15 mouse cellular contexts compared by ENCODE assay signal in genomic region chr13:109502796-109503195, GRCm38 (mm10).
DNase-seq lines count a peak whose midpoint lies in the region; ATAC-seq and TF ChIP-seq lines count a peak whose summit lies in the region.
"Had no signal": no experiment of that assay in that cellular context is flagged by ENCODE, and none has a peak within 500 bp of the region (broad histone marks: within the 10 kb centered on the region; RNA-seq: fewer than 3 reads in every experiment).

No protein-coding gene starts in this region.

- ATAC-seq in kidney, embryonic 14.5 days (ENCODE audit: low FRiP score, low TSS enrichment): no peak
- peak; percentile 100 for ATAC-seq in liver, postnatal 0 days
- ATAC-seq: inflammation-experienced regulatory T-cells, adult 6 months; midbrain, embryonic 16.5 days had no signal

- H3K27ac ChIP-seq in kidney, embryonic 14.5 days (ENCODE audit: low read depth, low read length): no peak overlapping the region
- peak overlapping the region; percentile 79 for H3K27ac ChIP-seq in liver, postnatal 0 days (ENCODE audit: low read depth)
- H3K27ac ChIP-seq: heart, adult 2 months; macrophage; neural tube, embryonic 15.5 days had no signal

- 75% methylated on average over 7 of the region's 7 CpGs for WGBS in kidney, embryonic 14.5 days
- 53% methylated on average over 7 of the region's 7 CpGs for WGBS in liver, postnatal 0 days (ENCODE audit: insufficient replicate concordance)

- TF ChIP-seq EP300 in liver, postnatal 0 days (IDR thresholded peaks at IDR 0.05; ENCODE audit: low read depth): 0 out of 2 replicates have a peak, but pooled peaks have one; percentile 37

- H3K9me3 ChIP-seq in kidney, embryonic 14.5 days (ENCODE audit: control insufficient read depth, low read length): no peaks in the 10 kb centered on the region
- no peaks in the 10 kb centered on the region for H3K9me3 ChIP-seq in liver, postnatal 0 days (ENCODE audit: low read length)
- H3K9me3 ChIP-seq: G1E; neural tube, embryonic 15.5 days had no signal

- H3K36me3 ChIP-seq in kidney, embryonic 14.5 days (ENCODE audit: control insufficient read depth, insufficient read depth, low read length): no peaks in the 10 kb centered on the region
- no peaks in the 10 kb centered on the region for H3K36me3 ChIP-seq in liver, postnatal 0 days (replicated peaks; ENCODE audit: insufficient read depth, low read length)
- H3K36me3 ChIP-seq: G1E; neural tube, embryonic 15.5 days had no signal

- no peaks in the 10 kb centered on the region for H3K4me1 ChIP-seq in kidney, embryonic 14.5 days (ENCODE audit: control insufficient read depth, insufficient read depth, low read length)
- H3K4me1 ChIP-seq in liver, postnatal 0 days (ENCODE audit: insufficient read depth): peaks cover 6% of the 10 kb centered on the region; the same call in 1 of the 2 replicates

- no peak overlapping the region for H3K4me2 ChIP-seq in kidney, embryonic 14.5 days (replicated peaks; ENCODE audit: low read depth, low read length)
- H3K4me2 ChIP-seq in liver, postnatal 0 days (ENCODE audit: low read depth, low read length): no peak overlapping the region
- H3K4me2 ChIP-seq: neural tube, embryonic 15.5 days had no signal

- DNase-seq in kidney, adult 11 months: peak; percentile 15
- DNase-seq in kidney, postnatal 25 days: peak; percentile 29 to 50
- DNase-seq in liver, postnatal 0 days: peak; percentile 54
- peak; percentile 70 for DNase-seq in yolk sac, embryonic 10.5 days (ENCODE audit: low spot score)
- DNase-seq in retina, postnatal 1 day: no peak
- no peak for DNase-seq in Muller cell, postnatal 12 days (ENCODE audit: inconsistent ontology term)
- no peak for DNase-seq in thymus, postnatal 36 days
- DNase-seq: heart, adult 2 months; heart, postnatal 36 days had no signal

- no peak overlapping the region for H3K9ac ChIP-seq in kidney, embryonic 14.5 days (ENCODE audit: low read depth, low read length)
- no peak overlapping the region for H3K9ac ChIP-seq in liver, postnatal 0 days (replicated peaks)
- H3K9ac ChIP-seq: neural tube, embryonic 15.5 days had no signal

- no peak for TF ChIP-seq CTCF in liver, postnatal 0 days (IDR thresholded peaks at IDR 0.05; ENCODE audit: low read depth)

- H3K4me3 ChIP-seq in kidney, embryonic 14.5 days (ENCODE audit: low read length): no peak overlapping the region
- no peak overlapping the region for H3K4me3 ChIP-seq in liver, postnatal 0 days (ENCODE audit: low read depth, low read length)
- H3K4me3 ChIP-seq: heart, adult 2 months; neural tube, embryonic 15.5 days had no signal

- no peaks in the 10 kb centered on the region for H3K27me3 ChIP-seq in kidney, embryonic 14.5 days (ENCODE audit: control insufficient read depth, insufficient read depth, low read length)
- no peaks in the 10 kb centered on the region for H3K27me3 ChIP-seq in liver, postnatal 0 days (ENCODE audit: insufficient read depth, low read length)
- H3K27me3 ChIP-seq: neural tube, embryonic 15.5 days had no signal

Comparison
In these comparisons a context has a peak if more than half of its experiments do, and no peak if none do; other contexts are left out.
1. DNase-seq: peak in kidney, adult 11 months (single experiment), kidney, postnatal 25 days (2 of 2), liver, postnatal 0 days (single experiment) and yolk sac, embryonic 10.5 days (single experiment); none in retina, postnatal 1 day (single experiment), Muller cell, postnatal 12 days (single experiment) and thymus, postnatal 36 days (0 of 2).